Mouse (Mus musculus) thymus, adult 2 months (tissue): Measurements from ENCODE around the gene Tcf25. TPM values are rescaled to one million over a fixed set of nuclear protein-coding genes. Genes with fewer than 3 reads are reported as not detected.
A peak's percentile ranks its signal among the peaks of the same experiment; 100 is the strongest.

Experiments used
- DNase-seq: peaks from one replicate; pipeline ENCODE4 v3.0.0; 2021
- H3K27ac ChIP-seq: fragments of 200-500 bp; 2 replicates; pipeline ENCODE4 v1.5.1; 2012; ENCODE audit warnings: low read length, control low read depth; ENCODE audit not compliant: control insufficient read depth, insufficient read depth
- H3K27me3 ChIP-seq: fragments of 200-500 bp; 2 replicates; pipeline ENCODE4 v1.6.1; 2012; ENCODE audit warnings: mild to moderate bottlenecking, low read length, moderate library complexity, mixed read lengths; ENCODE audit not compliant: control insufficient read depth, insufficient read depth
- H3K36me3 ChIP-seq: fragments of 200-500 bp; 2 replicates; pipeline ENCODE4 v1.6.1; 2012; ENCODE audit warnings: mild to moderate bottlenecking, low read length, moderate library complexity; ENCODE audit not compliant: control insufficient read depth, insufficient read depth
- H3K4me1 ChIP-seq: fragments of 200-500 bp; replicated peaks from 2 replicates; pipeline ENCODE4 v1.6.1; 2012; ENCODE audit warnings: low read length; ENCODE audit not compliant: control insufficient read depth, insufficient read depth
- H3K4me3 ChIP-seq: fragments of 200-500 bp; 2 replicates; pipeline ENCODE4 v1.5.1; 2012; ENCODE audit warnings: mild to moderate bottlenecking, low read length, control low read depth, moderate library complexity; ENCODE audit not compliant: control insufficient read depth, insufficient read depth
- CTCF ChIP-seq: fragments of 200-500 bp; IDR thresholded peaks from 2 replicates; pipeline ENCODE4 v1.5.1; 2012; ENCODE audit warnings: mild to moderate bottlenecking, control low read depth, low read length, moderate library complexity, borderline replicate concordance; ENCODE audit not compliant: control insufficient read depth, poor library complexity, insufficient read depth; ENCODE audit errors: extremely low read depth
- POLR2A ChIP-seq: fragments of 200-500 bp; IDR thresholded peaks from 2 replicates; pipeline ENCODE4 v1.6.1; 2012; ENCODE audit warnings: mild to moderate bottlenecking, low read length, control low read depth, moderate library complexity; ENCODE audit not compliant: control insufficient read depth, poor library complexity, insufficient read depth; ENCODE audit errors: extremely low read depth
- WGBS: fragments of 180-500 bp; shearing (Covaris S2); methylation state at CpG from one replicate; pipeline ENCODE4 v1.1.7; 2018; 5-methylcytosine and 5-hydroxymethylcytosine counted together
- polyA plus RNA-seq: library from polyadenylated mRNA; depleted of rRNA; stranded (reverse); fragments of >200 nt; gene quantifications from 2 replicates; pipeline ENCODE4 v1.2.3, GENCODE M21; 2012

The Tcf25 gene
- polyA plus RNA-seq, 1 experiment, result 261 TPM

DNA sequence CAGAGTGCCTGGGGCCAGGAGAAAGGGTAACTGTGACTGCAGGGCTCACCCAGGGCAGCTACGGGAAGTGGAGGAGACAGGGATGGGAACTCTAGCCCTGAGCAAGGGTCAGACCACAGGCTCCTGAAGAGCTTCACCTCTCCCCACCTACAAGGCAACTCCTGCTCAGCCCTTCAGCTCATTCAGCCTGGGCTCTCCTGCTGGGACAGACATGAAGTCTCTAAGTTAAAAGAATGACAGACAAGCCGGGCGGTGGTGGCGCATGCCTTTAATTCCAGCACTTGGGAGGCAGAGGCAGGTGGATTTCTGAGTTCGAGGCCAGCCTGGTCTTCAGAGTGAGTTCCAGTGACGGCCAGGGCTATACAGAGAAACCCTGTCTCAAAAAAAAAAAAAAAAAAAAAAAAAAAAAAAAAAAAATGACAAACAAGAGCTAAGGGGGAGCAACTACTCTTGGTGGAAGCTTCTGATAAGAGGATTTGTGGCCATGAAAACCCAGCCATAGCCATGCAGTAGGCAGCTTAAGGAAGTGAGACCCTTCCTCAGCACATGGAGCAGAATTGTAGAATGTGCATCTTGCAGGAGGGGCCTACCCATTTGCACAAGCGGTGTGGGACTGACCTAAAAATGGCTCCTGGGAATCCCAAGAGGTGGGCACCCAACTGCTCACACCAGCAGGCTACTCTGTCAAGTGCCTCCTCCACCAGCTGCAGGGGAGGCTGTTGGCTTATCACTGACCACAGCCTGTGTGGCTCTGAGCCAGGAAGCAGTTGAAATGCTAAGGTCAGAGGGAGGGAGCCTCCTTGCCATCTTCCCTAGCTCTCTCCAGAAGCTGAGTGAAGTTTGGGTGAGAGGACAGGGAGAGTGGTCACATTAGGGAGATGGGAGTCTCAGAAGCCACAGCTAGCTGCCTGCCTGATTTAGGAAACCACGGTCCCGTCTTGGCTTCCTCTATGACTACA lies 35.3 kb downstream of the Tcf25 start:
- TF ChIP-seq CTCF (no peak), POLR2A (no peak)
- H3K27ac ChIP-seq, result no peak overlapping the region
- H3K27me3 ChIP-seq, result peaks cover 3% of the 10 kb centered on the region; the same call in 1 of the 2 replicates
- no peak for DNase-seq
- H3K36me3 ChIP-seq, result no peaks in the 10 kb centered on the region
- 41% methylated on average over 9 of the region's 9 CpGs for WGBS
- H3K4me1 ChIP-seq, result peaks cover 89% of the 10 kb centered on the region
- H3K4me3 ChIP-seq, result no peak overlapping the region

- H3K4me1 ChIP-seq, result peaks cover 81% of the 10 kb centered on the region
- H3K4me3 ChIP-seq, result no peak overlapping the region
- no peaks in the 10 kb centered on the region for H3K36me3 ChIP-seq
- DNase-seq, result no peak
- 75% methylated on average over 8 of the region's 8 CpGs for WGBS
- H3K27me3 ChIP-seq, result peaks cover 3% of the 10 kb centered on the region; the same call in 1 of the 2 replicates
- TF ChIP-seq CTCF (no peak), POLR2A (no peak)
- H3K27ac ChIP-seq, result no peak overlapping the region
Measured at GRCm38 (mm10) chr8:123410049-123410587, 36.6 kb downstream of the Tcf25 start.

- Histone ChIP-seq H3K4me3 (peak overlapping the region; percentile 53; the same call in 1 of the 2 replicates), H3K36me3 (no peaks in the 10 kb centered on the region), H3K27ac (no peak overlapping the region), H3K27me3 (peaks cover 3% of the 10 kb centered on the region; the same call in 1 of the 2 replicates), H3K4me1 (peaks cover 74% of the 10 kb centered on the region)
- no peak for DNase-seq
- WGBS, result 24% methylated on average over 11 of the region's 11 CpGs
- TF ChIP-seq POLR2A (no peak), CTCF (no peak)
Measured at GRCm38 (mm10) chr8:123410788-123411187, 37.2 kb downstream of the Tcf25 start.

- no peak for DNase-seq
- Histone ChIP-seq H3K27ac (no peak within 1 kb of the TSS), H3K36me3 (no peaks in the 10 kb centered on the region), H3K27me3 (peaks cover 3% of the 10 kb centered on the region; the same call in 1 of the 2 replicates), H3K4me3 (peak within 1 kb of the TSS; percentile 53), H3K4me1 (peaks cover 70% of the 10 kb centered on the region)
- WGBS, result 1% methylated on average over 29 of the region's 29 CpGs
- TF ChIP-seq POLR2A, result no peak
Measured at GRCm38 (mm10) chr8:123411246-123411645, 37.7 kb downstream of the Tcf25 start, which contains the start of gene Tubb3. Gene Tubb3 (plus strand): TSS chr8:123411424.

GRCm38 (mm10) chr8:123411781-123412327 lies 38.3 kb downstream of the Tcf25 start:
- no peak for DNase-seq
- peaks cover 64% of the 10 kb centered on the region for H3K4me1 ChIP-seq
- no peak overlapping the region for H3K27ac ChIP-seq
- no peak for TF ChIP-seq CTCF
- no peak for TF ChIP-seq POLR2A
- H3K36me3 ChIP-seq, result no peaks in the 10 kb centered on the region
- H3K4me3 ChIP-seq, result peak overlapping the region; percentile 53
- WGBS, result 11% methylated on average over 16 of the region's 16 CpGs
- peaks cover 3% of the 10 kb centered on the region; the same call in 1 of the 2 replicates for H3K27me3 ChIP-seq

DNA sequence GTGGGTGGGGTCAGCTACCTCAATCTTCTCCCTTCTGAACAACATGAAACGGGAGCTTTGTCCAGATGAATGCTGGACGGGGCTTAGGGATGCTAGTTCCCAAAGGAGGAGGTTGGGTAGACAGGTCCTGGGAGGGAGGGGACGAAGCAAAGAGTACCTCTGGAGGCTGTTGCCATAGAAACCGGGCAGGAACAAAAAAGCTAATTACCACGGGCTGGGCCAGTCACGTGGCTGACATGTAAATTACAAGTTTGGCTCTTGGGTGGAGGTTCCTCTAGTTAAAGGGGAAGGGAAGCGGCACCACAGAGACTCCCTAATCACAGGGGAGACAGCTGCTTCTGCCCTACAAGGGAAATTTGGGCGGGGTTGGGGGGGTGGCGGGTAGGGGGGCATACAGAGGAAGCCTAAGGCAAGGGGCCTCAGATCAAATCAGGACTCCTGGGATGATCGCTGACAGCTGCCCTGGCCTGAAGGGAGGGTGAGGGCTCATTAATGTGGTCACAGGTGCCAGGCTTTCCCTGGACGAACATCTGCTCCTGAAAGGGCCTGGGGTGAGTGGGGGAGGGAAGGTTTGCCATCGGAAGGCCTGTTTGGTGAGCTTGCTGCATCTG lies 39.1 kb downstream of the Tcf25 start:
- Histone ChIP-seq H3K27ac (no peak overlapping the region), H3K4me1 (peaks cover 56% of the 10 kb centered on the region), H3K4me3 (no peak overlapping the region), H3K36me3 (no peaks in the 10 kb centered on the region), H3K27me3 (peaks cover 3% of the 10 kb centered on the region; the same call in 1 of the 2 replicates)
- WGBS, result 3% methylated on average over 12 of the region's 12 CpGs
- no peak for DNase-seq
- TF ChIP-seq CTCF, result no peak
- TF ChIP-seq POLR2A, result no peak
